Mouse (Mus musculus) MEL (cell line): ENCODE measurements at regions not wholly inside any gene's neighbourhood (a gene's known extent, or its start where the extent isn't known, plus 50 kb on each side); places are given as distances from the start of the nearest gene placed in this dataset.

Source experiments
- DNase-seq: peaks from one replicate; pipeline ENCODE4 v3.0.0; 2011; ENCODE audit warnings: low read depth, low spot score
- H3K27ac ChIP-seq: 2 replicates; pipeline ENCODE4 v1.5.1; 2012; ENCODE audit warnings: low read depth, mild to moderate bottlenecking, control low read depth, low read length, moderate library complexity; ENCODE audit not compliant: control insufficient read depth
- H3K27me3 ChIP-seq, 2 experiments: fragments of 150-350 bp in 1 of 2; sonication (generic) in 1 of 2; 2 replicates each; pipeline ENCODE4 v1.6.1; 2012; ENCODE audit warnings: low read length in 2 of 2, mild to moderate bottlenecking in 2 of 2, improper control_type of control experiment in 1 of 2, moderate library complexity in 1 of 2; ENCODE audit not compliant: insufficient read depth in 2 of 2, control insufficient read depth in 1 of 2
- H3K36me3 ChIP-seq, 2 experiments: 2 replicates each; pipeline ENCODE4 v1.6.1; 2012 to 2014; ENCODE audit warnings: low read length in 2 of 2, improper control_type of control experiment in 1 of 2, inconsistent platforms in 1 of 2, mild to moderate bottlenecking in 1 of 2; ENCODE audit not compliant: insufficient read depth in 2 of 2, control insufficient read depth in 1 of 2
- H3K4me1 ChIP-seq, 2 experiments: fragments of 150-350 bp in 1 of 2; sonication (generic) in 1 of 2; 2 replicates each; pipeline ENCODE4 v1.6.1; 2012; ENCODE audit warnings: low read length in 2 of 2, improper control_type of control experiment in 1 of 2, mild to moderate bottlenecking in 1 of 2; ENCODE audit not compliant: insufficient read depth in 2 of 2, control insufficient read depth in 1 of 2
- H3K4me3 ChIP-seq, 2 experiments: fragments of 150-350 bp in 1 of 2; sonication (generic) in 1 of 2; 2 replicates each; pipeline ENCODE4 v1.5.1; 2012; ENCODE audit warnings: low read depth in 2 of 2, low read length in 2 of 2, mild to moderate bottlenecking in 2 of 2, moderate library complexity in 2 of 2, control low read depth in 1 of 2, improper control_type of control experiment in 1 of 2; ENCODE audit not compliant: control insufficient read depth in 1 of 2, insufficient read depth in 1 of 2
- H3K79me2 ChIP-seq: 2 replicates; pipeline ENCODE4 v1.6.1; 2012; ENCODE audit warnings: mild to moderate bottlenecking, low read length, moderate library complexity; ENCODE audit not compliant: control insufficient read depth, poor library complexity, insufficient read depth
- H3K9ac ChIP-seq: 2 replicates; pipeline ENCODE4 v1.6.1; 2012; ENCODE audit warnings: low read depth, mild to moderate bottlenecking, control low read depth, low read length, moderate library complexity; ENCODE audit not compliant: control insufficient read depth, poor library complexity, severe bottlenecking
- H3K9me3 ChIP-seq: fragments of 150-350 bp; sonication (generic); replicated peaks from 2 replicates; pipeline ENCODE4 v1.6.1; 2012; ENCODE audit warnings: mild to moderate bottlenecking, low read length, improper control_type of control experiment, moderate library complexity; ENCODE audit not compliant: insufficient read depth
- BHLHE40 ChIP-seq: IDR thresholded peaks from 2 replicates; pipeline ENCODE4 v1.6.1; 2012; ENCODE audit warnings: low read depth, mild to moderate bottlenecking, inconsistent platforms, low read length, improper control_type of control experiment, borderline replicate concordance
- CHD1 ChIP-seq: IDR thresholded peaks from 2 replicates; pipeline ENCODE4 v1.6.1; 2012; ENCODE audit warnings: low read depth, mild to moderate bottlenecking, inconsistent platforms, low read length, improper control_type of control experiment
- CHD2 ChIP-seq: IDR thresholded peaks from 2 replicates; pipeline ENCODE4 v1.6.1; 2011; ENCODE audit warnings: low read length, improper control_type of control experiment
- E2F4 ChIP-seq: IDR thresholded peaks from 2 replicates; pipeline ENCODE4 v1.6.1; 2011; ENCODE audit warnings: low read depth, low read length, improper control_type of control experiment, borderline replicate concordance
- EP300 ChIP-seq, 2 experiments: IDR thresholded peaks; 2 replicates each; pipeline ENCODE4 v1.6.1; 2011; ENCODE audit warnings: improper control_type of control experiment in 2 of 2, low read length in 2 of 2, low read depth in 1 of 2, mild to moderate bottlenecking in 1 of 2
- GATA1 ChIP-seq: IDR thresholded peaks from 2 replicates; pipeline ENCODE4 v1.6.1; 2011; ENCODE audit warnings: low read depth, low read length, improper control_type of control experiment
- HCFC1 ChIP-seq: IDR thresholded peaks from 2 replicates; pipeline ENCODE4 v1.6.1; 2012; ENCODE audit warnings: low read depth, mild to moderate bottlenecking, inconsistent platforms, low read length, improper control_type of control experiment, moderate library complexity
- KAT2A ChIP-seq: conservative IDR thresholded peaks from 2 replicates; pipeline ENCODE4 v1.6.1; 2012; ENCODE audit warnings: low read depth, low read length, improper control_type of control experiment, inconsistent platforms
- MAFK ChIP-seq: IDR thresholded peaks from 2 replicates; pipeline ENCODE4 v1.6.1; 2011; ENCODE audit warnings: low read depth, mild to moderate bottlenecking, low read length, improper control_type of control experiment, borderline replicate concordance
- MAX ChIP-seq: IDR thresholded peaks from 2 replicates; pipeline ENCODE4 v1.6.1; 2011; ENCODE audit warnings: low read length, improper control_type of control experiment
- MEF2A ChIP-seq: IDR thresholded peaks from 2 replicates; pipeline ENCODE4 v1.6.1; 2014; ENCODE audit warnings: low read depth, mild to moderate bottlenecking, inconsistent platforms, low read length, improper control_type of control experiment; ENCODE audit not compliant: poor library complexity, insufficient replicate concordance, severe bottlenecking; ENCODE audit errors: extremely low read depth
- MYC ChIP-seq: IDR thresholded peaks from 2 replicates; pipeline ENCODE4 v1.6.1; 2011; ENCODE audit warnings: low read depth, mild to moderate bottlenecking, low read length, improper control_type of control experiment, moderate library complexity
- NELFE ChIP-seq: IDR thresholded peaks from 2 replicates; pipeline ENCODE4 v1.6.1; 2011; ENCODE audit warnings: low read depth, low read length, improper control_type of control experiment
- NRF1 ChIP-seq: IDR thresholded peaks from 2 replicates; pipeline ENCODE4 v1.6.1; 2014; ENCODE audit warnings: low read depth, mild to moderate bottlenecking, inconsistent platforms, low read length, improper control_type of control experiment, moderate library complexity; ENCODE audit not compliant: poor library complexity, insufficient read depth, severe bottlenecking
- POLR2AphosphoS2 ChIP-seq: IDR thresholded peaks from 2 replicates; pipeline ENCODE4 v1.6.1; 2011; ENCODE audit warnings: low read length, improper control_type of control experiment
- POLR2AphosphoS5 ChIP-seq: IDR thresholded peaks from 2 replicates; pipeline ENCODE4 v1.6.1; 2012; ENCODE audit warnings: low read depth, borderline replicate concordance, mild to moderate bottlenecking, inconsistent platforms, low read length, moderate library complexity, mixed read lengths
- RAD21 ChIP-seq: IDR thresholded peaks from 2 replicates; pipeline ENCODE4 v1.6.1; 2011; ENCODE audit warnings: mild to moderate bottlenecking, low read depth, low read length, improper control_type of control experiment
- SMC3 ChIP-seq: IDR thresholded peaks from 2 replicates; pipeline ENCODE4 v1.6.1; 2011; ENCODE audit warnings: low read depth, low read length, improper control_type of control experiment
- TAL1 ChIP-seq: IDR thresholded peaks from 2 replicates; pipeline ENCODE4 v1.6.1; 2012; ENCODE audit warnings: mild to moderate bottlenecking, inconsistent platforms, low read length, moderate library complexity, mixed read lengths
- TCF12 ChIP-seq: IDR thresholded peaks from 2 replicates; pipeline ENCODE4 v1.6.1; 2014; ENCODE audit warnings: low read depth, mild to moderate bottlenecking, inconsistent platforms, low read length, improper control_type of control experiment, moderate library complexity
- USF1 ChIP-seq: IDR thresholded peaks from 2 replicates; pipeline ENCODE4 v1.6.1; 2014; ENCODE audit warnings: low read depth, mild to moderate bottlenecking, inconsistent platforms, low read length, improper control_type of control experiment, moderate library complexity
- USF2 ChIP-seq, 2 experiments: IDR thresholded peaks; 2 replicates each; pipeline ENCODE4 v1.6.1; 2011 to 2012; ENCODE audit warnings: improper control_type of control experiment in 2 of 2, low read length in 2 of 2, borderline replicate concordance in 1 of 2, inconsistent platforms in 1 of 2, low read depth in 1 of 2, mild to moderate bottlenecking in 1 of 2; ENCODE audit not compliant: insufficient read depth in 1 of 2
- ZC3H11A ChIP-seq: IDR thresholded peaks from 2 replicates; pipeline ENCODE4 v1.6.1; 2012; ENCODE audit warnings: low read depth, mild to moderate bottlenecking, inconsistent platforms, low read length, improper control_type of control experiment
- ZKSCAN1 ChIP-seq: IDR thresholded peaks from 2 replicates; pipeline ENCODE4 v1.6.1; 2012; ENCODE audit warnings: low read depth, mild to moderate bottlenecking, inconsistent platforms, low read length, improper control_type of control experiment, moderate library complexity
- ZMIZ1 ChIP-seq: IDR thresholded peaks from 2 replicates; pipeline ENCODE4 v1.6.1; 2012; ENCODE audit warnings: low read depth, mild to moderate bottlenecking, inconsistent platforms, low read length, improper control_type of control experiment, moderate library complexity
- ZNF384 ChIP-seq: IDR thresholded peaks from 2 replicates; pipeline ENCODE4 v1.6.1; 2012; ENCODE audit warnings: low read depth, mild to moderate bottlenecking, inconsistent platforms, low read length, improper control_type of control experiment

DNA sequence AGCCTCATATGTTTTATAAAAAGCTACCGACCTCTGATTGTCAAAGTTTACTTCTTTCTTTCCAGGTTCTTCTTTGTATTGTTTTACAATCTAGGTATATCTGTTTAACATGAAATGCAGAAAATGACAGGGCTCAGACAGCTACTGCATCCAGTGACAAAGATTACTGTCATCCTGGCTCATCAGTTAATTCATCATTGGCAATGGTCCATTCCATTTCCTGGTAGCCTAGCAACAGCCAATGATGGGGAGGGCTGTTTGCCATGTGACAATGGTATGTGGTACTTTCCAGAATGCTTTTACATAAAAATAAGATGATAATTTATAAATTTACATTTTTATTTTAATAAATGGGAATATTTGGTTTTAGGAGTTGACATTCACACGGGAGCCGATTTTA is 630.9 kb downstream of the Bcl11a start:
- Histone ChIP-seq H3K27ac (no peak overlapping the region), H3K4me1 (no peaks in the 10 kb centered on the region), H3K27me3 (no peaks in the 10 kb centered on the region), H3K36me3 (no peaks in the 10 kb centered on the region), H3K9me3 (no peaks in the 10 kb centered on the region), H3K9ac (no peak overlapping the region), H3K79me2 (no peaks in the 10 kb centered on the region), H3K4me3 (no peak overlapping the region)
- TF ChIP-seq BHLHE40 = no peak
- TF ChIP-seq NELFE = no peak
- no peak for TF ChIP-seq ZNF384
- TF ChIP-seq USF2 (IDR thresholded peaks at IDR 0.05; ENCODE audit: borderline replicate concordance in 1 of 2, insufficient read depth in 1 of 2, low read depth in 1 of 2, low read length in 2 of 2) = no peak
- no peak for TF ChIP-seq POLR2AphosphoS2
- no peak for TF ChIP-seq EP300 (IDR thresholded peaks at IDR 0.05; ENCODE audit: low read depth in 1 of 2, low read length in 2 of 2)
- no peak for TF ChIP-seq CHD1
- TF ChIP-seq TAL1 = no peak
- TF ChIP-seq MEF2A = no peak
- TF ChIP-seq HCFC1 = no peak
- no peak for TF ChIP-seq ZKSCAN1
- TF ChIP-seq CHD2 = no peak
- no peak for TF ChIP-seq KAT2A
- TF ChIP-seq TCF12 = no peak
- no peak for TF ChIP-seq SMC3
- DNase-seq = no peak

DNA sequence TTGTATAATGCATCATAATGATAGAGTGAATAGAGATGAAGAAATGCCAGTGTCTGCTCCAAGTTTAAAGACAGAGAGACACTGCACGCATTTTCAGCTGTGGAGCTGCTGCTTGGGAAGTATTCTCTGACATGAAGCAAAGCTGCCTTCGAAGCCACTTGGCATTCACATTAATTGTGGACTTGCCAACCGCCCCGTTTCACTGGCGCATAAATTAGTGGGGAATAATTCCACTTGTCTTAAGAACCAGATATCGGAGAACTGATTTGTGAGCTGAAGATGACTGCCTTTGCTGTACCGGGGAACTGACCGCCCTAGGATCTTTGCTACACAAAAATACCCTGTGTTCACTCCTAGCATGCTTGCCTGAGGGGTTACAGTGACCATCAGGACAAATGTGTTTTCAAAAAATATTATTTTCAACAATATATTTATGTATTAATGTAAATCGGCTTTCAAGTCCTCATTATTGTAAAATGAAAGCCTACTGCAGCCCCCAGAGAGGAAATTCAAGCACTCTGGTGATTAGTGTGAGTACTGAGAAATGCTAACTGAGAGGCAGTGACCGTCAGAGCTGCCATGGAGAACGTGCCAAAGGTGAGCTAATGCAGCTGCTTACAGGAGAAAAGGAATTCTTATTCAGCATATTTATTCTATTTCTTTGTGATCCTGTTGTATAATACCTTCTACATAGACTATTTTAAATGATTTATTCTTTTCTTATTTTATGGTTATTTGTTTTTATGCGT is 638.9 kb downstream of the Bcl11a start:
- H3K27ac ChIP-seq = no peak overlapping the region
- no peak overlapping the region for H3K4me3 ChIP-seq
- no peaks in the 10 kb centered on the region for H3K79me2 ChIP-seq
- H3K27me3 ChIP-seq = peaks cover 0 to 2% of the 10 kb centered on the region in 2 experiments; a peak in 1 of 4 replicates
- no peaks in the 10 kb centered on the region for H3K4me1 ChIP-seq
- TF ChIP-seq NELFE (no peak), ZNF384 (no peak), POLR2AphosphoS5 (no peak), MAX (no peak), EP300 (IDR thresholded peaks at IDR 0.05; ENCODE audit: low read depth in 1 of 2, low read length in 2 of 2) (no peak), CHD2 (no peak), GATA1 (no peak), TCF12 (no peak), MYC (no peak), KAT2A (no peak), MAFK (no peak), RAD21 (no peak), ZC3H11A (no peak), E2F4 (no peak), NRF1 (no peak), USF1 (no peak), ZMIZ1 (no peak)
- H3K36me3 ChIP-seq = no peaks in the 10 kb centered on the region
- no peak for DNase-seq
- no peak overlapping the region for H3K9ac ChIP-seq
- no peaks in the 10 kb centered on the region for H3K9me3 ChIP-seq
